Mouse (Mus musculus) lung, adult 2 months (tissue): Measurements from ENCODE around the gene Fcho2.

Experiments
- CTCF ChIP-seq: fragments of 200-500 bp; IDR thresholded peaks from 2 replicates; pipeline ENCODE4 v1.5.1; 2011; ENCODE audit warnings: mild to moderate bottlenecking, low read length, control low read depth; ENCODE audit not compliant: insufficient read depth
- POLR2A ChIP-seq: fragments of 200-500 bp; IDR thresholded peaks from 2 replicates; pipeline ENCODE4 v1.6.1; 2011; ENCODE audit warnings: low read depth, mild to moderate bottlenecking, control low read depth, low read length, borderline replicate concordance; ENCODE audit errors: extremely low read depth

DNA sequence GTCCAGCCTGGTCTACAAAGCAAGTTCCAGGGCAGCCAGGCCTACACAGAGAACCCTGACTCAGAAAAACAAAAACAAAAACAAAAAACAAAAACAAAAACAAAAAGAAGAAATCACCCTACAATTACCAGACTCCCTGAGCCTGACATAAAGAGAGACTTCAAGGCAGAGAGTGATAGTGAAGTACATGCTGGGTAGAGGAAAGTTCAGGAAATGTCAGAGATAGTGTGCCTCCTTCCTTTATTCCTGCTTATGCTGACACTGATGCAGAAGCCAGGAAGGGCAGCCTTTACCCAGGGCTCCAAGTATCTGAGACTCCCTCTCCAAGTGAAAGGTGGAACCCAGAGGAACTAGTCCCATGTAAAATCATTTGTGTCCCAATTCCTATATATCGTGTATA, 10.8 kb downstream of the Fcho2 start:
- TF ChIP-seq CTCF (no peak), POLR2A (no peak)
